ENCODE assay signal across 8 mouse cellular contexts in genomic region chr15:100038470-100038971, GRCm38 (mm10). TPM values are rescaled to one million over a fixed set of nuclear protein-coding genes. Genes with fewer than 3 reads are reported as not detected.
DNase-seq lines count a peak whose midpoint lies in the region; ATAC-seq lines count a peak whose summit lies in the region.

Dip2b (plus strand) TSS chr15:100038664.

- H3K36me3 ChIP-seq in heart, embryonic 14.5 days (ENCODE audit: control insufficient read depth, insufficient read depth, low read length), result no peaks in the 10 kb centered on the region
- H3K36me3 ChIP-seq in liver, embryonic 12.5 days, result no peaks in the 10 kb centered on the region
- H3K36me3 ChIP-seq in splenic B cell, adult 2 months (ENCODE audit: control insufficient read depth, insufficient read depth, low read length, poor library complexity, severe bottlenecking), result no peaks in the 10 kb centered on the region

- peak; percentile 97 for DNase-seq in CD8-positive naive resting alpha-beta T cell, adult 2 months (ENCODE audit: low read depth in 2 of 2, low spot score in 2 of 2)
- DNase-seq in c-Kit-negative CD71-positive TER-119-positive erythroid progenitor cells, embryonic 14.5 days (ENCODE audit: low read depth, low spot score), result peak; percentile 87
- DNase-seq in fibroblast of lung, adult 2 months (ENCODE audit: low read depth), result peak; percentile 48
- DNase-seq in kidney, postnatal 10 days, result peak; percentile 99
- peak; percentile 98 for DNase-seq in naive thymus-derived CD4-positive, alpha-beta T cell, adult 2 months (ENCODE audit: low read depth)
- peak; percentile 97 for DNase-seq in splenic B cell, adult 2 months (ENCODE audit: low read depth, low spot score)

- H3K9me3 ChIP-seq in heart, embryonic 14.5 days (ENCODE audit: control insufficient read depth, low read length), result no peaks in the 10 kb centered on the region
- no peaks in the 10 kb centered on the region for H3K9me3 ChIP-seq in liver, embryonic 12.5 days (replicated peaks)

- H3K9ac ChIP-seq in heart, embryonic 14.5 days (ENCODE audit: low read length), result peak within 1 kb of the TSS; percentile 99
- H3K9ac ChIP-seq in liver, embryonic 12.5 days, result peak within 1 kb of the TSS; percentile 93

- peak within 1 kb of the TSS; percentile 98 for H3K27ac ChIP-seq in heart, embryonic 14.5 days (replicated peaks in 1 of 2; ENCODE audit: control insufficient read depth in 1 of 2, insufficient read depth in 1 of 2, low read depth in 2 of 2, low read length in 2 of 2)
- peak within 1 kb of the TSS; percentile 83 for H3K27ac ChIP-seq in liver, embryonic 12.5 days

- no peaks in the 10 kb centered on the region for H3K27me3 ChIP-seq in heart, embryonic 14.5 days (ENCODE audit: control insufficient read depth, insufficient read depth, low read length)
- peaks cover 29% of the 10 kb centered on the region for H3K27me3 ChIP-seq in liver, embryonic 12.5 days (replicated peaks)
- no peaks in the 10 kb centered on the region for H3K27me3 ChIP-seq in splenic B cell, adult 2 months (ENCODE audit: control insufficient read depth, insufficient read depth, low read length, poor library complexity, severe bottlenecking)

- H3K4me1 ChIP-seq in heart, embryonic 14.5 days (ENCODE audit: control insufficient read depth in 2 of 2, insufficient read depth in 2 of 2, low read length in 2 of 2), result peaks cover 13 to 26% of the 10 kb centered on the region in 2 experiments
- peaks cover 38% of the 10 kb centered on the region for H3K4me1 ChIP-seq in liver, embryonic 12.5 days

- ATAC-seq in heart, embryonic 14.5 days (ENCODE audit: insufficient number of reproducible peaks, insufficient read depth, low FRiP score, low read depth), result peak; percentile 87
- ATAC-seq in liver, embryonic 12.5 days, result peak; percentile 90

- H3K4me2 ChIP-seq in heart, embryonic 14.5 days (ENCODE audit: low read length), result peak within 1 kb of the TSS; percentile 82
- H3K4me2 ChIP-seq in liver, embryonic 12.5 days, result peak within 1 kb of the TSS; percentile 94

- peak within 1 kb of the TSS; percentile 93 to 100 for H3K4me3 ChIP-seq in heart, embryonic 14.5 days (ENCODE audit: control insufficient read depth in 1 of 2, insufficient read depth in 1 of 2, low read depth in 1 of 2, low read length in 2 of 2)
- H3K4me3 ChIP-seq in liver, embryonic 12.5 days, result peak within 1 kb of the TSS; percentile 84

- WGBS in heart, embryonic 14.5 days, result under 1% methylated on average over 57 of the region's 68 CpGs
- whole genome bisulfite sequencing in liver, embryonic 12.5 days (ENCODE audit: insufficient replicate concordance), result under 1% methylated on average over 45 of the region's 68 CpGs

RNA-seq across cellular contexts. Expression of gene Dip2b, which starts in this region (rescaled TPM):
- 20.2 and 20.3 TPM in 2 replicates for polyA plus RNA-seq in heart, embryonic 14.5 days (2014; fragmentation: Nextera tagmentation; extraction: Ambion mirVana)
- 4.9 and 5.1 TPM in 2 replicates for polyA plus RNA-seq in liver, embryonic 12.5 days (2016; fragmentation: Nextera tagmentation; extraction: Ambion mirVana)

Comparison
In these comparisons a context has a peak if more than half of its experiments do, and no peak if none do; other contexts are left out.
1. Peak in every context shown above with its lines: DNase-seq, ATAC-seq, H3K4me3 ChIP-seq and H3K27ac ChIP-seq.
2. DNase-seq: peak in every context shown above with its lines; median percentile 99 in kidney, postnatal 10 days; 98 in naive thymus-derived CD4-positive, alpha-beta T cell, adult 2 months; 97 in CD8-positive naive resting alpha-beta T cell, adult 2 months; 97 in splenic B cell, adult 2 months; 87 in c-Kit-negative CD71-positive TER-119-positive erythroid progenitor cells, embryonic 14.5 days; 48 in fibroblast of lung, adult 2 months.